Mouse (Mus musculus): ENCODE data around the gene Ddx19a. TPM values are rescaled to one million over a fixed set of nuclear protein-coding genes. Genes with fewer than 3 reads are reported as not detected.
"Not testable (repeated sequence)": the region's sequence is repeated elsewhere in the genome, so short reads cannot be mapped to it uniquely, and the experiment has no call there.

Gene Ddx19a
- polyA plus RNA-seq, 1 experiment from 2014 or later: 10.1 TPM

DNA sequence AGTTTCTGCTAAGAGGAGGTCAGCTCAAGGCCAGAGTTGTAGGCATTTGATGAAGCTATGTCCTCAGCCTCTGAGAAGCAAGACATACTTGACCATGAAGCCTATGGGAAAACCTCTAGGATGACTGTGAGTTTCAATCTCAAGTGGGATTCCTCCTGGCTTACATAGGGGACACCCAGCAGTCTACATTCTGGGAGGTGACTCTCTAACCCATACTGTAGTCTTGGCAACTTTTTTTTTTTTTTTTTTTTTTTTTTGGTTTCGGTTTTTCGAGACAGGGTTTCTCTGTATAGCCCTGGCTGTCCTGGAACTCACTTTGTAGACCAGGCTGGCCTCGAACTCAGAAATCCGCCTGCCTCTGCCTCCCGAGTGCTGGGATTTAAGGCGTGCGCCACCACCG, 67.9 kb downstream of the Ddx19a start:
- H3K27ac ChIP-seq (ENCODE audit: low read depth, low read length); H3K4me1 ChIP-seq (ENCODE audit: control insufficient read depth, insufficient read depth, low read depth, low read length); H3K36me3 ChIP-seq (ENCODE audit: control insufficient read depth, insufficient read depth, low read length); H3K4me3 ChIP-seq (ENCODE audit: low read length); H3K27me3 ChIP-seq (replicated peaks; ENCODE audit: control insufficient read depth, insufficient read depth, low read length); ATAC-seq; H3K9me3 ChIP-seq (ENCODE audit: control insufficient read depth, low read length); H3K9ac ChIP-seq (ENCODE audit: low read depth, low read length); H3K4me2 ChIP-seq (ENCODE audit: low read length): not testable (repeated sequence)
- WGBS: 99% methylated on average over 8 of the region's 8 CpGs

DNA sequence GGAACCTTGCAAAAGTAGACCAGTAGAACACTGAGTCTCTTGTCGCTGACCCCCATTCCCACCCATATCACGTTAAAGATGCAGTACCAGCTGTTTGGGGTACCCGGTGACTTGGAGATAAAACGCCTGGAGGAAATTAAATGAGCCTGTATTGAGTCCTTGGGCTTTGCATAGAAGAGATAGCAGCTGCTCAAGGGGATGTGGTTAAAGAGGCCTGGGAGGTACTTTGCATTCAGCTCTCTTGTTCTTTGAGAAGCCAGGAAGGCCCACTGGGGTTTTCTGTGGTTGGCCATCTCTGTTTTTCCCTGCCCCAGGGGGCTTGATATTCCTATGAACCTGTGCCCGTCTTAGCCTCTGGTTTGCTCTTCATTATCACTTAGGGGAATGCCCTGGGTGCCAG, 68.5 kb downstream of the Ddx19a start:
- no peak overlapping the region for H3K27ac ChIP-seq (ENCODE audit: low read depth, low read length)
- peaks cover 4% of the 10 kb centered on the region; the same call in 1 of the 2 replicates for H3K4me1 ChIP-seq (ENCODE audit: control insufficient read depth, insufficient read depth, low read depth, low read length)
- H3K4me2 ChIP-seq (ENCODE audit: low read length): no peak overlapping the region
- H3K27me3 ChIP-seq (replicated peaks; ENCODE audit: control insufficient read depth, insufficient read depth, low read length): no peaks in the 10 kb centered on the region
- no peaks in the 10 kb centered on the region for H3K36me3 ChIP-seq (ENCODE audit: control insufficient read depth, insufficient read depth, low read length)
- ATAC-seq: no peak
- H3K4me3 ChIP-seq (ENCODE audit: low read length): no peak overlapping the region
- no peaks in the 10 kb centered on the region for H3K9me3 ChIP-seq (ENCODE audit: control insufficient read depth, low read length)
- no peak overlapping the region for H3K9ac ChIP-seq (ENCODE audit: low read depth, low read length)
- 67% methylated on average over 5 of the region's 5 CpGs for WGBS

DNA sequence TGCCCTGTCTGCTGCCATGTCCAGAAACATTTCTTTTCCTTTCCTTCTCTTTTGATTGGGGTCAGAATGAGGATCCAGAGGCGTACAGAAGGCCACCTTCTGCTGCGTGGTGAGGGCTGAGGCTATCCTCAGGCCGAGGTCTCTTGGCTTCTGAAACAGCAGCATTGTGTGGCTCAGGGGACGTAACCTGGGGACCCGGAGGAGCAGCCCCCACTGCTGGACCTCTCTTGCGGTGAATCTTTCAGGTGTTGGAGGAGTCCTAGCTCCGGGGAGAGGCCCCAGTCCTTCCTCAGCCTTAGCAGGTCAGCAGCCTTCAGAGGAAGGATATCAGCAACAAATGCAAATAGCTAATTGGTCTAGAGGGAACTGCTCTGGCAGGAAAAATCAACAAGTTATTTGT, 69.2 kb downstream of the Ddx19a start:
- no peak for ATAC-seq
- H3K9ac ChIP-seq (ENCODE audit: low read depth, low read length): no peak overlapping the region
- no peak overlapping the region for H3K4me3 ChIP-seq (ENCODE audit: low read length)
- 80% methylated on average over 7 of the region's 7 CpGs for WGBS
- no peak overlapping the region for H3K27ac ChIP-seq (ENCODE audit: low read depth, low read length)
- H3K4me1 ChIP-seq (ENCODE audit: control insufficient read depth, insufficient read depth, low read depth, low read length): peaks cover 4% of the 10 kb centered on the region; the same call in 1 of the 2 replicates
- no peaks in the 10 kb centered on the region for H3K27me3 ChIP-seq (replicated peaks; ENCODE audit: control insufficient read depth, insufficient read depth, low read length)
- no peak overlapping the region for H3K4me2 ChIP-seq (ENCODE audit: low read length)
- no peaks in the 10 kb centered on the region for H3K36me3 ChIP-seq (ENCODE audit: control insufficient read depth, insufficient read depth, low read length)
- no peaks in the 10 kb centered on the region for H3K9me3 ChIP-seq (ENCODE audit: control insufficient read depth, low read length)

DNA sequence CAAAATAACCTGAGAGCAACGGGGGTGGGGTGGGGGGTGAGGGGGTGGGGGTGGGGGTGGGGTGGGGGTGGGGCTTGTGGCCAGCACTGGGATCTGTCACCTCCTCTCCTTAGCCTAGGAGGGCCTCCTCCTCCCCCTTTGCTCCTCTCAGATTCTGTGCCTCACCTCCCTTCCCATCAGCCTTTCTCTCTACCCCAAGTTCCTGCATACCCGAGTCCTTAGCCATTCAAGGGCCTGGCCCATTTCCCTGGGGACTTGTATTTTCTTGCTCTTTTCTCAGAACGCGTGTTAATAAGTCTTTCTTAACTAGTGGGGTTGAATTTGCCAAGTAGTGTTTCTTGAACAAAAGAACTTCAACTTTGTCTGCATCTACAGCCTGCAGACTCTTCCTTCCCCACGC, 70.9 kb downstream of the Ddx19a start:
- H3K4me1 ChIP-seq (ENCODE audit: control insufficient read depth, insufficient read depth, low read depth, low read length): peaks cover 7% of the 10 kb centered on the region
- no peaks in the 10 kb centered on the region for H3K36me3 ChIP-seq (ENCODE audit: control insufficient read depth, insufficient read depth, low read length)
- no peak for ATAC-seq
- no peak overlapping the region for H3K4me2 ChIP-seq (ENCODE audit: low read length)
- H3K4me3 ChIP-seq (ENCODE audit: low read length): no peak overlapping the region
- H3K27me3 ChIP-seq (replicated peaks; ENCODE audit: control insufficient read depth, insufficient read depth, low read length): no peaks in the 10 kb centered on the region
- H3K27ac ChIP-seq (ENCODE audit: low read depth, low read length): no peak overlapping the region
- H3K9me3 ChIP-seq (ENCODE audit: control insufficient read depth, low read length): no peaks in the 10 kb centered on the region
- H3K9ac ChIP-seq (ENCODE audit: low read depth, low read length): no peak overlapping the region
- 52% methylated on average over 5 of the region's 5 CpGs for WGBS

DNA sequence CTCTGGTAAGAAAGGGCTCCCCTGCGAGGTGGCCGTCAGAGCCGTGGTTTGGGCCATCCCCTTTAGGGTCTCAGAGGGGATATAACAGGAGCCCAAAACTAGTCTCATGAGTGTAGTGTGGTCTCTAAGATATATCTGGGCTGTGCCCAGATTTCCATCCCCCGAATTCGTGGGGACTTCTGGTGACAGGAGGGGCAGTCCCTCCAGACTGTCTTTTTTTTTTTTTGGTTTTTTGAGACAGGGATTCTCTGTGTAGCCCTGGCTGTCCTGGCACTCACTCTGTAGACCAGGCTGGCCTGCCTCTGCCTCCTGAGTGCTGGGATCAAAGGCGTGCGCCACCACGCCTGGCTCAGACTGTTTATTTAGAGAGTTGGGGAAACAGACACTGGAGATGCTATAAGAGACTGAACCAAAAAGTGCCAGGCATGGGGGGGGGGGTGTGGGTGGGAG, 71.9 kb downstream of the Ddx19a start:
- Histone ChIP-seq H3K9ac (ENCODE audit: low read depth, low read length) (no peak overlapping the region), H3K27me3 (replicated peaks; ENCODE audit: control insufficient read depth, insufficient read depth, low read length) (no peaks in the 10 kb centered on the region), H3K4me3 (ENCODE audit: low read length) (no peak overlapping the region), H3K9me3 (ENCODE audit: control insufficient read depth, low read length) (no peaks in the 10 kb centered on the region), H3K36me3 (ENCODE audit: control insufficient read depth, insufficient read depth, low read length) (no peaks in the 10 kb centered on the region), H3K27ac (ENCODE audit: low read depth, low read length) (no peak overlapping the region), H3K4me2 (ENCODE audit: low read length) (no peak overlapping the region), H3K4me1 (ENCODE audit: control insufficient read depth, insufficient read depth, low read depth, low read length) (peaks cover 13% of the 10 kb centered on the region)
- WGBS: 90% methylated on average over 8 of the region's 8 CpGs
- ATAC-seq: no peak

Small RNAs within 50 kb of the gene (microRNA-seq; reads per million reads assigned to microRNA genes)
- gene Gm24103 (not detected), gene Mir3473d (not detected)

Other genes starting within 250 kb of the Ddx19a start
- gene Il34, start 191.9 kb downstream of the Ddx19a start, polyA plus RNA-seq (2015; fragmentation: Nextera tagmentation; extraction: Ambion mirVana): 7.7 and 8.8 TPM in 2 replicates
- 74.1 and 77.4 TPM in 2 replicates for gene Cog4, start 151.2 kb downstream of the Ddx19a start, polyA plus RNA-seq (2015; fragmentation: Nextera tagmentation; extraction: Ambion mirVana)
- gene Sf3b3, start 151.0 kb downstream of the Ddx19a start, polyA plus RNA-seq (2015; fragmentation: Nextera tagmentation; extraction: Ambion mirVana): 78.4 and 92.3 TPM in 2 replicates
- 7.2 and 8.1 TPM in 2 replicates for gene Fuk, start 95.3 kb downstream of the Ddx19a start, polyA plus RNA-seq (2015; fragmentation: Nextera tagmentation; extraction: Ambion mirVana)
- 23.5 and 26.5 TPM in 2 replicates for gene St3gal2, start 77.9 kb downstream of the Ddx19a start, polyA plus RNA-seq (2015; fragmentation: Nextera tagmentation; extraction: Ambion mirVana)
- gene Ddx19b, start 34.0 kb upstream of the Ddx19a start, polyA plus RNA-seq (2015; fragmentation: Nextera tagmentation; extraction: Ambion mirVana): 6.7 and 6.9 TPM in 2 replicates
- 92.2 and 94.7 TPM in 2 replicates for gene Aars, start 35.3 kb upstream of the Ddx19a start, polyA plus RNA-seq (2015; fragmentation: Nextera tagmentation; extraction: Ambion mirVana)
- gene Exosc6, start 58.5 kb upstream of the Ddx19a start, polyA plus RNA-seq (2015; fragmentation: Nextera tagmentation; extraction: Ambion mirVana): not detected in 2 replicates
- 0.49 and 0.65 TPM in 2 replicates for gene Clec18a, start 94.6 kb upstream of the Ddx19a start, polyA plus RNA-seq (2015; fragmentation: Nextera tagmentation; extraction: Ambion mirVana)
- 9.5 and 10.5 TPM in 2 replicates for gene Pdpr, start 96.8 kb upstream of the Ddx19a start, polyA plus RNA-seq (2015; fragmentation: Nextera tagmentation; extraction: Ambion mirVana)